Mouse (Mus musculus): ENCODE measurements around the gene Vwa7. TPM values are rescaled to one million over a fixed set of nuclear protein-coding genes. Genes with fewer than 3 reads are reported as not detected.

The Vwa7 gene
- under 1 TPM in 1 of 2 experiments, not detected in 1; 0.16 TPM for total RNA-seq (2023)

GRCm38 (mm10) chr17:35016376-35016775 lies at the start of gene Vwa7:
Gene Vwa7 (plus strand): TSS chr17:35016579.

GRCm38 (mm10) chr17:34969822-34970221 lies 46.6 kb upstream of the Vwa7 start, which contains the start of gene Gm20481:
Gene Gm20481 (plus strand): TSS chr17:34969912.

GRCm38 (mm10) chr17:34972069-34972749 lies 44.2 kb upstream of the Vwa7 start, which contains the start of the genes Hspa1a and Hspa1l:
Gene Hspa1a (minus strand): TSS chr17:34972156.
Gene Hspa1l (plus strand): TSS chr17:34972703.

GRCm38 (mm10) chr17:34981690-34982180 lies 34.6 kb upstream of the Vwa7 start, which contains the start of gene Lsm2:
Gene Lsm2 (plus strand): TSS chr17:34981862.

GRCm38 (mm10) chr17:35000717-35001451 lies 15.5 kb upstream of the Vwa7 start, which contains the start of gene Vars:
Gene Vars (plus strand): TSS chr17:35000987.

GRCm38 (mm10) chr17:35027277-35028068 lies 11.1 kb downstream of the Vwa7 start, which contains the start of gene Sapcd1:
Gene Sapcd1 (minus strand): TSS chr17:35028016.

GRCm38 (mm10) chr17:35046681-35047455 lies 30.5 kb downstream of the Vwa7 start, which contains the start of gene Msh5:
Gene Msh5 (minus strand): TSS chr17:35046745.

GRCm38 (mm10) chr17:35049561-35050016 lies 33.2 kb downstream of the Vwa7 start, which contains the start of gene Clic1:
Gene Clic1 (plus strand): TSS chr17:35049966.

GRCm38 (mm10) chr17:35058911-35059892 lies 42.8 kb downstream of the Vwa7 start, which contains the start of gene Ddah2:
Gene Ddah2 (plus strand): TSS chr17:35059035.

GRCm38 (mm10) chr17:35064951-35065947 lies 48.9 kb downstream of the Vwa7 start, which contains the start of gene Ly6g6c:
Gene Ly6g6c (plus strand): TSS chr17:35065388.

GRCm38 (mm10) chr17:35066084-35066483 lies 49.7 kb downstream of the Vwa7 start, which contains the start of gene Mpig6b:
Gene Mpig6b (minus strand): TSS chr17:35066184.

Other genes starting within 250 kb of the Vwa7 start
- not detected for gene Cyp21a1, start 212.0 kb upstream of the Vwa7 start, total RNA-seq (2023)
- gene Stk19, start 179.6 kb upstream of the Vwa7 start, total RNA-seq (2023): 10 to 100 TPM; 64.1 to 71.7 TPM
- gene Dxo, start 179.6 kb upstream of the Vwa7 start, total RNA-seq (2023): 10 to 100 TPM; 48.5 to 48.9 TPM
- gene Skiv2l, start 166.4 kb upstream of the Vwa7 start, total RNA-seq (2023): 10 to 100 TPM; 83.5 to 92.5 TPM
- 10 to 100 TPM; 21.6 to 31.4 TPM for gene Nelfe, start 166.2 kb upstream of the Vwa7 start, total RNA-seq (2023)
- gene Cfb, start 154.1 kb upstream of the Vwa7 start, total RNA-seq (2023): 10 to 100 TPM; 10.9 to 15.3 TPM
- gene Zbtb12, start 137.1 kb upstream of the Vwa7 start, total RNA-seq (2023): 1 to 10 TPM; 3.3 to 3.8 TPM
- gene Gm20547, start 134.5 kb upstream of the Vwa7 start, total RNA-seq (2023): not detected
- 10 to 100 TPM; 16.6 to 17.2 TPM for gene C2, start 118.3 kb upstream of the Vwa7 start, total RNA-seq (2023)
- 100 to 1,000 TPM; 134 to 139 TPM for gene Ehmt2, start 118.1 kb upstream of the Vwa7 start, total RNA-seq (2023)
- gene Slc44a4, start 102.1 kb upstream of the Vwa7 start, total RNA-seq (2023): not detected
- gene Neu1, start 85.3 kb upstream of the Vwa7 start, total RNA-seq (2023): 10 to 100 TPM; 58.9 to 60.2 TPM
- gene Hspa1b, start 57.3 kb upstream of the Vwa7 start, total RNA-seq (2023): 100 to 1,000 TPM; 240 to 289 TPM
- not detected for gene Gm20481, start 46.7 kb upstream of the Vwa7 start, total RNA-seq (2023)
- 100 to 1,000 TPM; 322 to 373 TPM for gene Hspa1a, start 44.4 kb upstream of the Vwa7 start, total RNA-seq (2023)
- gene Hspa1l, start 43.9 kb upstream of the Vwa7 start, total RNA-seq (2023): under 1 TPM; 0.55 to 0.76 TPM
- gene Lsm2, start 34.7 kb upstream of the Vwa7 start, total RNA-seq (2023): 10 to 100 TPM; 18.6 to 21.1 TPM
- 10 to 100 TPM; 89.4 to 93.9 TPM for gene Vars, start 15.6 kb upstream of the Vwa7 start, total RNA-seq (2023)
- not detected for gene Sapcd1, start 11.4 kb downstream of the Vwa7 start, total RNA-seq (2023)
- 1 to 10 TPM; 1.0 to 2.2 TPM for gene Msh5, start 30.2 kb downstream of the Vwa7 start, total RNA-seq (2023)
- 100 to 1,000 TPM; 258 to 267 TPM for gene Clic1, start 33.4 kb downstream of the Vwa7 start, total RNA-seq (2023)
- 1 to 10 TPM; 1.2 to 1.7 TPM for gene Ddah2, start 42.5 kb downstream of the Vwa7 start, total RNA-seq (2023)
- gene Ly6g6c, start 48.8 kb downstream of the Vwa7 start, total RNA-seq (2023): not detected
- not detected for gene Mpig6b, start 49.6 kb downstream of the Vwa7 start, total RNA-seq (2023)
- gene Ly6g6e, start 60.3 kb downstream of the Vwa7 start, total RNA-seq (2023): not detected
- not detected for gene Ly6g6d, start 61.5 kb downstream of the Vwa7 start, total RNA-seq (2023)
- not detected for gene Ly6g6f, start 69.0 kb downstream of the Vwa7 start, total RNA-seq (2023)
- 10 to 100 TPM; 58.8 to 60.6 TPM for gene Abhd16a, start 72.7 kb downstream of the Vwa7 start, total RNA-seq (2023)
- not detected for gene Ly6g5c, start 91.7 kb downstream of the Vwa7 start, total RNA-seq (2023)
- gene Ly6g5b, start 98.8 kb downstream of the Vwa7 start, total RNA-seq (2023): under 1 TPM; 0.42 to 0.61 TPM
- gene Gpank1, start 104.9 kb downstream of the Vwa7 start, total RNA-seq (2023): 10 to 100 TPM; 22.2 to 30.3 TPM
- gene Csnk2b, start 105.5 kb downstream of the Vwa7 start, total RNA-seq (2023): 100 to 1,000 TPM; 133 to 155 TPM
- gene D17H6S53E, start 109.8 kb downstream of the Vwa7 start, total RNA-seq (2023): 10 to 100 TPM; 15.5 to 25.3 TPM
- not detected for gene Apom, start 115.5 kb downstream of the Vwa7 start, total RNA-seq (2023)
- 100 to 1,000 TPM; 324 to 360 TPM for gene Bag6, start 118.6 kb downstream of the Vwa7 start, total RNA-seq (2023)
- gene Prrc2a, start 148.3 kb downstream of the Vwa7 start, total RNA-seq (2023): 100 to 1,000 TPM; 227 to 228 TPM
- 100 to 1,000 TPM; 172 to 206 TPM for gene Aif1, start 159.5 kb downstream of the Vwa7 start, total RNA-seq (2023)
- gene Lst1, start 171.9 kb downstream of the Vwa7 start, total RNA-seq (2023): 100 to 1,000 TPM; 935 to 974 TPM
- 10 to 100 TPM; 72.7 to 86.4 TPM for gene Ltb, start 177.9 kb downstream of the Vwa7 start, total RNA-seq (2023)
- gene Tnf, start 185.4 kb downstream of the Vwa7 start, total RNA-seq (2023): 10 to 100 TPM; 57.3 to 92.8 TPM
- not detected for gene Lta, start 188.8 kb downstream of the Vwa7 start, total RNA-seq (2023)
- 1 to 10 TPM in 1 of 2 experiments, not detected in 1; 1.3 TPM for gene Gm16181, start 204.3 kb downstream of the Vwa7 start, total RNA-seq (2023)
- gene Atp6v1g2, start 217.1 kb downstream of the Vwa7 start, total RNA-seq (2023): 1 to 10 TPM; 1.8 to 4.2 TPM
- 10 to 100 TPM; 13.1 to 13.4 TPM for gene Nfkbil1, start 219.2 kb downstream of the Vwa7 start, total RNA-seq (2023)
- 100 to 1,000 TPM; 243 to 247 TPM for gene Ddx39b, start 225.2 kb downstream of the Vwa7 start, total RNA-seq (2023)
- gene H2-D1, start 246.2 kb downstream of the Vwa7 start, total RNA-seq (2023): 1,000 to 10,000 TPM; 2,563 to 2,615 TPM